Mouse (Mus musculus) gastrocnemius, postnatal 4 days (tissue): Measurements from ENCODE around the gene Khsrp. TPM values are rescaled to one million over a fixed set of nuclear protein-coding genes. Genes with fewer than 3 reads are reported as not detected.

Source experiments
- DNase-seq, 2 experiments: peaks; one replicate each; pipeline ENCODE4 v3.0.0; 2021 to 2022; ENCODE audit warnings: low spot score in 2 of 2, mixed read lengths in 2 of 2
- total RNA-seq, 2 experiments: library from RNA; stranded (reverse); gene quantifications; 2 replicates each; pipeline ENCODE4 v1.2.3; 2021

Gene Khsrp
- total RNA-seq, 2 experiments from 2014 or later = 87.0 to 87.7 TPM

DNA sequence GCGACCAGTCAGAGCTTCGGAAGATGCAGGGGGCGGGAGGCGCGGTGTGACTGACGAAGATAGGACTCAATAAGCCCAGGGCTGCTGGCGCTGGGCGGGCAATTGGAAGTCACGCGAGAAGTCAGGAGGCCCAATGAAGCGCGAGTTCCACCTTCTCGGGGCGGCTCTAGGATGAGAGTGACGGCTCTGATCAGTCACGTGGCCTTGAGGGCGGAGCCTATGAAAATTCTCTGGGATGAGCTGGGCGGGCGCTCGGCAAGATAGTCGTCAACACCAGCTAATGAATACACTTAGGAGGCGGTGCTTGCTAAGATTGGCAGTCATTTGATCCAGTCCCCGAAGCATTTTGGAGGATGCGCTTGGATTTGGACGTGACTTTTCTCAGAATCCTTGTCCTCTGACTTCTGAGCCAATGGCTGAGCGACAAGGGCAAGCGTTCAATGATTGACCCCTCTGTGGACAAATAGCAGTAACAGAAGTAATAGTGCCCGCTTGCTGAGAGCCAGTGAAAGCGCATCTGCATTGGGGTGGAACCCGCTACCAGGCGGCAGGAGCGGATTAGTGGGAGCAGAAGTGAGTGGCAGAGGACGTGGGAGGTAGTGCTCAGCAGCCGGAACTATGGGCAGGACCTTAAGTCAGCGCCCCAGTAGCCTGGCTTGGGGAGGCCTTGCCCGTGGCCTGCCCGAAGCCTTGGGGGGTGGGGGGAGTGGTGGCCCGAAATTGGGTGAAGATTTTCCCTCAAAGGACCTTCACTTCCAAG, 519 bp upstream of the Khsrp start:
- DNase-seq = peak; percentile 93 to 99

DNA sequence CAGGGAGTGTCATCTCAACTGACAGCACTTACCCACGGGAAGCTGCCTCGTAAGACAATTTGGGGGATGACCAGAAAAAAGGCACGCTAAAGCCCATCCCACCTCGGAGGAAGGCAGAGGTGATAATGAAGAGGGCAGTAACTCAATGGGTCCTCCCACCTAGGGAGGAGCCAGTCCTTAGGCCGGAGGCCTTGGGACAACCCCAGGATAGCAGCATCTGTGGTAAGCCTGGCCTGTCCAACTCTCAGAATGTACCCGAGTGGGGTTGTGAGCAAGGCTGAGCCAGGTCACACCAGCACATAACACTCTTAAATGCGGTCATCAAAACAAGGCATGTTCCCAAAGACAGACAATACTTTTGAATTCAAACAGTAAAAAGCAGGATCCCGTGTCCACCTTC, 1.6 kb downstream of the Khsrp start:
- no peak for DNase-seq

DNA sequence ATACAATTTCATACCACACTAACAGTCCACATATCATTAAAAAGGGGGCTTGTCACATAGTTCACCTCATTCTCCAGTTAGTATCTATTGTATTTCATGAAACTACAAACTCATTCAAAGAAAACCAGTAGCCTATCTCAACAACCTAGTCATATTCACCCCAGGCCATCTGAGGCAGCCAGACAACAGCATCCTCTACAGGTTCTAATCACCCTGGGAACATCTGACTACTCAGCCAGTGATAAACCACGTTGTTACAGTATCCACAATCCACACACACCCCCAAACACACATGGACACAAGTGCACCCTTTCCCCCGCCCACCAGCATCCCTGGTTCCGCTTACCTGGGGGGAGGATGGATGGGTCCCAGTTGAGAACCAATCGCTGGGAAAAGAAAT, 3.9 kb downstream of the Khsrp start:
- DNase-seq = no peak

DNA sequence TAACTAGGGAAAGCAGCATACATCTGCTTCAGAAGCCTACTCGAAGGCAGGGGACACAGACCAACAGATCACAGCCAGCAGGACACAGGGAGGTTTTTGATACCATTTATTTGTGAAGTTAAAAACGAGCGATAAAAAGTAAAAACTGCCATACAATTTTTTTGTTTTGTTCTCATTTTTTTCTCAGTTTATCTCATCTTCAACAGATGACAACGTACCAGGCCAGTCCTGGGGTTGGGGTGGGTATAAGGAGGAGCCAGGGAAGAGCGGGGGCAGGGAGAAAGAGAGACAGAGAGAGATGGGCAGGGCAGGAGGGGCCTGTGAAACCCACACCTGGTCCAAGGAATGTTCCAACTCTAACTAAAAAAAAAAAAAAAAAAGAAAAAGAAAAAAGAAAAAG, 10.4 kb downstream of the Khsrp start:
- DNase-seq = no peak

DNA sequence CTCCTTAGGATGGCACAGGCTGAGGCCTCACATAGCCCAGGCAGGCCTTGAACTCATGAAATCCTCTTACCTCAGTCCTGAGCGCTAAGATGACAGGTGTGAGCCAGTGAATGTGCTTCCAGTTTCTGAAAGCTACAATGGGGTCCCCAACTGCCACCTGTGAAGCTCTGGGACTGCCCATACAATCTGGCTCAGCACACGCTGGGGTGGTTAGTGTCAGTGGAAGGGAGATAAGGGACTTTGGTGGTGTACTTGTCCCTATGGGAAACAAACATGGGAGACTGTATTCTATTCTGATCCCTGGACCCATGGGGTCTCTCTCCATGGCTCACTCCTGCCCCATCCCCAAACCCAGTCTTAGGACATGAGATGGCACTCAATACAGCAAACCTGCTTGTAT, 11.6 kb downstream of the Khsrp start:
- DNase-seq = no peak

DNA sequence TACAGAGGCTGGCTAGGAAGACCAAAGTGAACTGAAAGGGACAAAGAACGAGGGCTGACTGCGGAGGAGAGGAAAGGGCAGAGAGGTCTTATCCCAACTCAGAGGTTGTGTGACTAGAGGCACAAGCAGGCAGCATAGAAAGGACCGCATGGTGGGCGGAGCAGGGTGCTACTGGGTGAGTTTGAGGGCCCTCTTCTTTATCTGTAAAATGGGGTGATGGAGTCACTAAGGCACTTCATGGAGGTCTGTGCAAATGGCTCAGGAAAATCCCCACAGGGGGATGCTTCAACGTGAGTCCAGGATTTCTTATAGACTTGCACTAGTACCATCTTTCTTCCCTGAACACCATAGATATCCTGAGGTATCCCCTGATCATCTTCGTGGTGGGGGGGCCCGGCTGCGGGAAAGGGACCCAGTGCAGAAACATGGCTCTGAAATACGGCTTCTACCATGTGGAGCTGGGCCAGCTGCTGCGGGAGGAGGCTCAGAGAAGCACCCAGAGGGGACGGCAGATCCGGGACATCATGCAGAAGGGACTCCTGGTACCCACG, 19.0 kb downstream of the Khsrp start:
- no peak for DNase-seq

DNA sequence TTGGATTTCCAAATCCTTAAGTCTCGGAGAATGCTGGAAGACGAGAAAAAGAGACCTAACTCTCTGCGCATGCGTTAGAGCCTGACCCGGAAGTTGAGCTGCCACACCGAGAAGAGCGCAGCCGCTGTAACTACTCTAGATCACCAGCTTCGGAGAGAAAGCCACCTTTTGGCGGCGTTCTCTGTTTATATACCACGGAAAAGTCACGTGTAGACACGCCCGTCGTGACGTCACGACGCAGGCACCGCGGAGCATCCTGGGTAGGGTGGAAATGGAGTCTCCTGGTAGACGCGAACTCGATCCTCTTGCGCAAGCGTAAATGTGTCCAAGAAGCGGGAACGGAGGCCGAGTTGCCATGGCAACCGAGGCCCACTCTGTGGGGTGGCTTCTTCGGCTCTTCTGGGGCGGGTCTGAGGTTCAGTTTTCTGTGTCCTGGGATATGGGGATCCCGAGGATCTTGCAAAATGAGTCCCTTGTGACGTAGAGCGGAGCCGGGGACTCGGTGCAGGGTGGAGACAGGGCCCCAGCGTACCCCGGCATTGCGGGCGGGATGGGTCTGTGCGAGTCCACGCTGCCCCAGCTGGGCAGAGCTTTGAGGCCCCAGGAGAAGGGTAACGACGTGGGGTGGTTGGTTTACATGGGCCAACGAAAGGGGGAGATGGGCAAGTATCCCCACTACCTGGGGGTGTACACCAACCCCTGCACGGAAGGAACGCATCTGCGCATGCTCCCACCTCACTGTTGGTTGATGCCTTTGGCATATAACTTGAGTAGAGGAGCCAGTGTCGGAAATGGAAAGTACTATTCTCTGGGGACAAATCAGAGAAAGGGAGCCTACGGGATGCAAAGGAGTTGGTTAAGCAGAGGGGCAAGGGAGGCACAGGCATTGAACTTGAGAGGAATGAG, 19.8 kb downstream of the Khsrp start, which contains the start of the genes Gtf2f1 and Gm17949:
Gtf2f1 (minus strand) TSS at position 53 of the 906 bp plus-strand sequence.
Gm17949 (plus strand) TSS at position 234 of the 906 bp plus-strand sequence.
- DNase-seq = peak; percentile 78 to 90

DNA sequence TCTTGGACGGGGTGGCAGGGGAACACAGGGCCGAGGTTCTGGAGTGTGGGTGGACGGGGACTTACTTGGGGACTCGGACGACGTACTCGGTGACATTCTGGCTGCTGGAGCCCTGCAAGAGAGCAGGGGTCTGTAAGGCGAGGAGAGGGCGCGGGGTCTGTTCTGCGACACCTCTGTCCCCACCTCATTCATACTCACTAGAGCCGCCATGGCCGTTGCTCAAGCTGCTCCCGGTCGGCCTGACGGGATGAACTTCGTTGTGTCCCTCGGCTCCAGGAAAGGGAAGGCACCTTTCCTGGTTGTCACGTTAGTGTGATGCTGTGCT, 20.4 kb downstream of the Khsrp start:
- peak in 1 of 2 experiments; percentile 37 for DNase-seq

DNA sequence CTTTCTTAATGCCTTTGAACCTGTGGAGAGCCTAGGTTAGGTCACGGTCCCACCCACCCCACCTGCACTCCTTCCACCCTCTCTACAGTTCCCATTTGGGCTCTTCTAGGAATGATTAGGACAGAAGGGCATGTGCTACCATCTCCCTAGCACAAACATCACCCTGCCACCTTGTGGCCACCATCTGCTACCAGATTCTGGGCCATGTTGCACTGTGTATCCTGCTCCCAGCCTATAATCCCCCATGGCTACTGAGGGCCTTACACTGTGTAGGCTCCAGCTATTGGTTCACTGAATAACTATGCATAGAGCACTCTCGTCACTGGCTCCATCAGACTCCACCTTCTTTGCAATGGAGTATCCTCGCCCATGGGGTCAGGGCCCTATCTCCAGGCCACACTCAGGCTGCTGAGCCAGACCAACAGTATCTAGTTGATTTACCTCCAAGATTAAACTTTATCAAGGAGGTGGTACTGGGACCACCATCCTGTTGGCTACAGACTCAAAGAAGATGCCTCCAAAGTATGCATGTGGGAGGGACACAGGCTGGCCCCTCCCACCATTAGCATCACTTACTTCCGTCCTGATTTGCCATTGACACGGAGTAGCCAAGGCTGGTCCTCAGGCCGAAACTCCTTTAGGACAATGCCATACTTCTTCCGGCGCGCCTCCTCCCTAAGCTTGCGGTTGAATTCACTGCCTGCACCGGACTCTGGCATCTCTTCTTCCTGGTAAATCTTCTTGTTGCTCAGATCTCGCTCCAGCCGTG, 24.0 kb downstream of the Khsrp start:
- no peak for DNase-seq

DNA sequence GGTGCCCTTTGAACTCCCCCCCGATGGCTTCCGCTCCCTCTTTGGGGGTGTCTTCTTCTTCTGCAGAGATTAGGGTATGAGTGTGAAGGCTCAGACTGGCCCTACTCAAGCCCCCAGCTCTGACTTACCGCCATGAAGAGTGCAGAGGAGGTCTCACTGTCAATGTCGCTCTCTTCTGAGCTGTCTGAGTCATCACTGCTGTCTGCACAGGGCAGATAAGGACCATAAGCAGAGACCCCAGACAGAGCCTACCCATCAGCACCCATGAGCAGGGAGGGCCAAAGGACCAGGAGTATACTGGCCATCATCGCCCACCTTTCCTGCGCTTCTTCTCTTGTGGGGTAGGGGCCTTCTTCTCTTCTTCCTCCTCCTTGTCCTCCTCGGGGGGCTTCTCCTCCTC, 27.3 kb downstream of the Khsrp start:
- no peak for DNase-seq

DNA sequence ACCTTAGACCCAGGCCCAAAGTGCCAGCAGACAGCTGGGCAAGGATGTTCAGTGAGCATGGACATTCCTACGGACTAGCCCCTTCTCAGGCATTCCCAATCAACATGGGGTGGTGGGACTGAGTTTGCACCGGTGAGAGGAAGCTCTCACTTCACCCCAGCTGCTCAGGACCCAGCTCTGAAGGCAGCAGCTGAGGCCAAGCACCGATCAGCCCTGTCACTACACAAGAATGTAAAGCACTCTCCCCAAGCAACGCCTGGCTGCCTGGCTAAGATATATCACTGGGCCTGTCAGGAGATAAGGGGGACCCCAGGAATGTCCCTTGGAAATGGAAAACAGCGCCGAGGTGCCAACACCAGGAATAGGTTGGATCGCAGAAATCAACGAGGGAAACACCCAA, 30.1 kb downstream of the Khsrp start:
- DNase-seq = no peak

DNA sequence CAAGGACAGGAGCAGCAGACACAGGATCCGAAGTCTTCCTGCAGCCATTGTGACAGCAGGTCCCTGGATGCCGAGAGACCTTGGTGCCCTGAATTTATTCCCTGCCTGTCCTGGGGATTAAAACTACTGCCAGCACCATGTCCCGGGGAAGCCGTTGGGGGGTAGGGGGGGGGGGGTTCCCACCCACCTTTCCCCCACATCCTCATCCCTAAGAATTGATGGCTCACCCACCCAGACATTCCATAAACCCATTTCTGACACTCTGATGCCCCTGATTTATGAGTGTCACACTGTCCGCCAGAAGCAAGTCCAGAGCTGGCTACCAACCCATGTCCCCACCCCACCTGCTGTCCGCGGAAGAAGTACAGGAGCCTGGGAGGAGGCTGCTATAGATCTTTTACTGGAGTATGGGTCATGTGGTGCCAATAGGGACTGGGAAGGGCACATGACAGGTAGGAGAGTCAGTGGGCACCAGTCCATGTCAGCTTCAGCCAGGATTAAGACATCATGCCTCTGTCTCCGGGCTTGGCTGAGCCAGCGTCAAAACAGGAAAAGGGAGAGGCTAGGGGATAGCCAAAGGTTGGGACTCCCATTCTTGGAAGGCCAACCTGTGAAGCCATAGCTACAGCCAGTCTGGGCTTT, 31.2 kb downstream of the Khsrp start, which contains the start of gene Pspn:
Pspn (minus strand) TSS at position 51 of the 642 bp plus-strand sequence.
- no peak for DNase-seq

DNA sequence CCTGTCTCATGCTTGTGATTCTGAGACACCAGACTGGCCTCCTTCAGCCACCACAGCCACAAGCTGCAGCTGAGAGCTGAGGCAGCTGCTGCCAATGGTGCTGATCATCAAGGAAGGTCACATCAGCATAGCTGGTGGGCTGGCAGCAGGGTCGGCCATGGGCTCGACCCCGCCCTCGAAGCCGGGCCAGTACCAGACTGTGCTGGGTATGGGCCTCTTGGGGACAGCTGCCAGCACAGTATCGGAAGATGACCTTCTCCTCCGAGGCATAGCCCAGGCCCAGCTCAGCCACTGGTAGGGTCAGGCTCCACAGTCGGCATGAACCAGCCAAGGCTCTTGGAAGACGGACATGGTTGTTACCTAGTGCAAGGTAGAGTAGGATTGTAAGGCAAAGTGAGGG, 31.9 kb downstream of the Khsrp start:
- no peak for DNase-seq

DNA sequence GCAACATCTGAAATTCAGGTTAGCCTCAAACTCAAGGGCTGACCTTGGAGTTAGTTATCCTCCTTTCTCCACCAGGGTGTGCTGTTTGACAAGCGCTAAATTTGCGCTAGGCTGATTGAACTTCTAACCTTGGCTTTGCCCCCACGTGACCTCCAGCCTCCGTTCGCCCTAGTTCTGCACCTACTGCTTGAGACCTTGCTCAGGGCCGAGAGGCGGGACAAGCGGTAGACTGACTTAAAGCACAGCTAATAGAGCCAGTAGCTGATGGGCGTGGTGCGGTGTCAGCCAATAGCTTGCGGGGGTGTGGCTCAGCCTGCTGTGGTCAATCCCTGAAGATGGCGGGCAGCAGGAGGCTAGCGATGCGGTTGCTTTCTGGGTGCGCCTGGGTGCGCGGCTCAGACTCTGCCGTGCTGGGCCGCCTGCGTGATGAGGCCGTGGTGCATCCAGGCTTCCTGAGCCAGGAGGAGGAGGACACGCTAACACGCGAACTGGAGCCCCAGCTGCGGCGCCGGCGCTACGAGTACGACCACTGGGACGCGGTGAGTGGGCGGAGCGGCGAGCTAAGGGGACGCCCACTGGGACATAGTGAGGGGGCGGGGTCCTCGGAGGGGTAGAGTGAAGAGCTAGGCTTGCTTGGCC, 34.2 kb downstream of the Khsrp start, which contains the start of gene Alkbh7:
Alkbh7 (plus strand) TSS at position 311 of the 639 bp plus-strand sequence.
- peak; percentile 83 to 94 for DNase-seq

DNA sequence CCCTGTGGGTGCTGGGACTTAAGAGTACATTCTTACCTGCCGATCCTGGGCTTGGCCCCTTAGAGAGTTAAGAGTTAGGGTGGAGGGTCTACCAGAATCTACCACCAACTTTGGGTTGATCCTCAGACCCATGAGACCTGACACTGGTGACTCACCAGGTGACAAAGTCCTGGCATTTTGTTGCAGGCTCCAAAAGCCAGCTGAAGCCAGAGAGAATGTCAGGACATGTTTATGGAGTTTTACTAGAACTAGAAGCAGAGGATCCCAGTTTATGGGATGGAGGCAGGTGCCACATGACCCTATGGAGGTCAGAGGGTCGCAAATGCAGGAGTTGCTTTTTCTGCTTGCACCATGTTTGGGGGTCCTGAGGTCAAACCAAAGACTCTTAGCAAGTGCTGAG, 34.8 kb downstream of the Khsrp start:
- DNase-seq = no peak

DNA sequence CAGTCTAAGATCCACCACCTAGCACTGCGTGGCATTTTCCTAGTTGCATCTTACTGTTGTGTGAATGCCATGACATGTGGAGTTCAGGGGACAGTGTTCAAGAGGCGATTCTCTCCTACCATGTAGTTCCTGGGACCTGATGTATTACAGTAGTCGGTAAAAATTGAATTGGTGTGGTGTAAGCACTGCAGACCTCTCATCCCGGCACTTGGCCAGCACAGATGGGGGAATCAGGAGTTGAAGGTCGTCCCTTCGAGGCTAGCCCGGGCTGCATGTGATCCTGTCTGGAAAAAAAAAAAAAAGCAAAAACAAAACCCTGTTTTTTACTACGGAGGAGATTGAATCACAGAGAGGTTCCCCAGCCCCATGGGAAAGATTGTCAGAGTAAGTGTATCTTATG, 36.3 kb downstream of the Khsrp start:
- no peak for DNase-seq

DNA sequence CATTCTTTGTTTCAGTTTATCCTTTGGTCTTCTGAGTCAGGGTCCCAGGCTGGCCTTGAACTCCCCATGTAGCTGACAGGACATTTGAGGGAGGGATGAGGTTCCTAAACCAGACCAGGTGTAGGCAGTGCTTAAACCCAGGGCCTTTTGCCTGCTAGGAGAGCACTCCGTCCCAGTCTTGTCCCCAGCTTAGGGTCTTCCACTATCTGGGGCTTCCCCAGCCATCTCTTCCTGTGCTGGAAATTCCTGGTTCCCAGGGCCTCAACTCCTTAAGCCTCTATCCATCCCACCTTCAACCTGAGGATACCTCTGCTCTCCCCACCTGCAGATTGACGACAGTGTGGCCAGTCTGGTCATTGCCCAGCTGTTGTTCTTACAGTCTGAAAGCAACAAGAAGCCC, 40.4 kb downstream of the Khsrp start:
- DNase-seq = peak in 1 of 2 experiments; percentile 12

DNA sequence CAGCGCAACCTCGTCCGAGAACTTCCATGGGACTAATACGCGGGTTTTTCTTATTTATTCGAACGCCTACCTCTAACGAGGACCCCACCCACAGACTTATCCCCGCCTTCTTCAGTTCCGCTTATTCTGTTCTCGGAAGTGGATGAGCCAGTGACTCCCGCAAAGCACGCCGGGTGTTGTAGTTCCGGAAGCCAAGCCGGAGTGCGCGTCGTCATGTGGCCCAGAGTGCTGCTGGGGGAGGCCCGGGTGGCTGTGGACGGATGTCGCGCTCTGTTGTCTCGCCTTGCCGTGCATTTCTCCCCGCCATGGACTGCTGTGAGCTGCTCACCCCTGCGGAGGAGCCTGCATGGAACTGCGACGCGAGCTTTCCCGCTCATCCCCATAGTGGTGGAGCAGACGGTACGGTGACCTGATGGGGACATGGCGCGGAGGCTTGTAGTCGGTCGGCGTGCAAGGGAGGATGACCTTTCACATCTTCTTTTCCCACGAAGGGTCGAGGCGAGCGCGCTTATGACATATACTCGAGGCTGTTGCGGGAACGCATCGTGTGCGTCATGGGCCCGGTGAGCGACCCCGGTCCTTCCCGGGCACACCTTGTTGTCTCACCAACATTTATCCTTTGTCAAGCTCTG, 41.1 kb downstream of the Khsrp start, which contains the start of gene Clpp:
Clpp (plus strand) TSS at position 191 of the 632 bp plus-strand sequence.
- peak; percentile 77 to 90 for DNase-seq

DNA sequence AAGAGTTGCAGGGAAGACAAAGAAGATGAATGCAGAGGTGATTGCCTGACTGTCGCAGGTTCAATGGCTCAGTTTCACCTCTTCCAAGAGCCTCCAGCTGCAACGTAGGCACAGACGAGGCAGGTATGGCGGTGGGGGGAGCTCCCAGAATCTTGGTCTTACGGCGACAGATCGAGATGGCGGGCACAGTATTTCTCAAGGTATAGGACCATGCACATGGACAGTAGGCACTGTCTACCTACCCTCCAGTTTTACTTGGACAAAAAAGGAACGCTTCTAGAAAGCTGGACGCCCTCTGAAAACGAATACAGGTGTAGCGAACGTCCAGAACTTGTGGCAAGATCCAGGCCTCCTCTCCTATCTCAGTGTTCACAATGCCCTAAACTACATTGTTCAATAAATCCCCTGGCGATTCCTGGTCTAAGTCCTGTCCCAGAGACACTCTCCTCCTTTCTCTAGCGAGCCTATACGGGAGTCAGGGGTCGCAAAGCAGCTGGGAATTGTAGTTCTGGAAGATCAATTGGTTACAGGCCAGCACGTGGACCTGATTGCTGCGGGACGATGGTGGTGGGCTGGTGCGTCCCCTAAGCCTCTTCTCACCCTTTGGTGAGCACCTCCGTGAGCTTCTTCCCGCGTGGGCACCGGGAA, 41.7 kb downstream of the Khsrp start:
- DNase-seq = peak in 1 of 2 experiments; percentile 41
